Mouse (Mus musculus) heart, embryonic 14.5 days (tissue): ENCODE results near the gene Btf3. TPM values are rescaled to one million over a fixed set of nuclear protein-coding genes. Genes with fewer than 3 reads are reported as not detected.
A peak's percentile ranks its signal among the peaks of the same experiment; 100 is the strongest.

Experiments used
- ATAC-seq: fragments of 200-750 bp; cut with Nextera tagmentation; 2 replicates; pipeline ENCODE4 v1.8.0; 2017; ENCODE audit warnings: low read depth, moderate TSS enrichment; ENCODE audit not compliant: insufficient number of reproducible peaks, insufficient read depth, low FRiP score
- H3K27ac ChIP-seq, 2 experiments: fragments of 200-500 bp in 1 of 2; fragments of 300-500 bp in 1 of 2; sonication (generic) in 1 of 2; replicated peaks in 1 of 2; 2 replicates each; pipeline ENCODE4 v1.5.1; 2012 to 2014; ENCODE audit warnings: low read depth in 2 of 2, low read length in 2 of 2, control low read depth in 1 of 2, mild to moderate bottlenecking in 1 of 2, mixed read lengths in 1 of 2; ENCODE audit not compliant: control insufficient read depth in 1 of 2, insufficient read depth in 1 of 2
- H3K27me3 ChIP-seq: fragments of 300-500 bp; sonication (generic); 2 replicates; pipeline ENCODE4 v1.6.1; 2014; ENCODE audit warnings: mild to moderate bottlenecking, low read length, control low read depth; ENCODE audit not compliant: control insufficient read depth, insufficient read depth
- H3K36me3 ChIP-seq: fragments of 300-500 bp; sonication (generic); 2 replicates; pipeline ENCODE4 v1.6.1; 2014; ENCODE audit warnings: mild to moderate bottlenecking, control low read depth, low read length, mixed read lengths; ENCODE audit not compliant: control insufficient read depth, insufficient read depth
- H3K4me1 ChIP-seq, 2 experiments: fragments of 200-500 bp in 1 of 2; fragments of 300-500 bp in 1 of 2; sonication (generic) in 1 of 2; 2 replicates each; pipeline ENCODE4 v1.6.1; 2012 to 2014; ENCODE audit warnings: low read length in 2 of 2, control low read depth in 1 of 2, mixed read lengths in 1 of 2; ENCODE audit not compliant: control insufficient read depth in 2 of 2, insufficient read depth in 2 of 2
- H3K4me2 ChIP-seq: fragments of 300-500 bp; sonication (generic); 2 replicates; pipeline ENCODE4 v1.6.1; 2014; ENCODE audit warnings: mild to moderate bottlenecking, low read length
- H3K4me3 ChIP-seq, 2 experiments: fragments of 200-500 bp in 1 of 2; fragments of 300-500 bp in 1 of 2; sonication (generic) in 1 of 2; 2 replicates each; pipeline ENCODE4 v1.5.1; 2012 to 2014; ENCODE audit warnings: low read length in 2 of 2, mild to moderate bottlenecking in 2 of 2, control low read depth in 1 of 2, low read depth in 1 of 2, moderate library complexity in 1 of 2; ENCODE audit not compliant: control insufficient read depth in 1 of 2, insufficient read depth in 1 of 2
- H3K9ac ChIP-seq: fragments of 300-500 bp; sonication (generic); 2 replicates; pipeline ENCODE4 v1.6.1; 2014; ENCODE audit warnings: mild to moderate bottlenecking, low read length
- H3K9me3 ChIP-seq: fragments of 300-500 bp; sonication (generic); 2 replicates; pipeline ENCODE4 v1.6.1; 2016; ENCODE audit warnings: low read length, control low read depth; ENCODE audit not compliant: control insufficient read depth
- WGBS: fragments of 180-500 bp; shearing (Covaris S2); extraction: QIAGEN DNeasy Blood & Tissue Kit; methylation state at CpG from one replicate; pipeline ENCODE4 v1.1.7; 2014; 5-methylcytosine and 5-hydroxymethylcytosine counted together
- polyA plus RNA-seq: library from polyadenylated mRNA; unstranded; fragments of >200 nt; fragmentation: Nextera tagmentation; extraction: Ambion mirVana; gene quantifications from 2 replicates; pipeline ENCODE4 v1.2.1, GENCODE M21; 2014

Gene Btf3
- polyA plus RNA-seq, 1 experiment from 2014 or later = 431 TPM

GRCm38 (mm10) chr13:98354090-98354801 lies 37.4 kb upstream of the Btf3 start, which contains the start of gene Foxd1:
TSS of gene Foxd1 (plus strand) at chr13:98354242.
- H3K9me3 ChIP-seq = no peaks in the 10 kb centered on the region
- H3K9ac ChIP-seq = 0 out of 2 replicates have a peak within 1 kb of the TSS, but pooled peaks have one; percentile 41
- H3K4me3 ChIP-seq = peak within 1 kb of the TSS; percentile 41 to 52
- peak within 1 kb of the TSS; percentile 84 for H3K4me2 ChIP-seq
- peaks cover 92% of the 10 kb centered on the region for H3K27me3 ChIP-seq
- peak; percentile 79 for ATAC-seq
- peaks cover 2 to 14% of the 10 kb centered on the region in 2 experiments; a peak in 3 of 4 replicates for H3K4me1 ChIP-seq
- under 1% methylated on average over 70 of the region's 76 CpGs for WGBS
- H3K27ac ChIP-seq = no peak within 1 kb of the TSS
- no peaks in the 10 kb centered on the region for H3K36me3 ChIP-seq

DNA sequence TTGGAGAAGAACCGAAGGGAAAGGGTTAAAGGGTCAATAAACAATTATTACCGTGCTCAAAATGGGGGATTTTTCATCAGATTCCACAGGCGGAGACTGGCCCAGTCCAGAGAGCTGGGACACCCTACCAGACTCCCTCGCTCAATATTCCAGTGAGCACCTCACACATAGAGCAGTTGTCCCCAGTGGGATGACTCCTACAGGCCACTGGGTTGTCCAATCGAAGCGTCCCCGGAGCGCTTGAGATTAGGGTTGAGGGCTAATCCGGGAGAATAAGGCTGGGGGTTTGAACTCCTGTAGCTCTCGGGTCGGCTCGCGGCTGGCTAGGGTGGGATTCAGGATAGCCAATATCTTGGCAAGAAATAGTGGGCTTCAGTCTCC lies 36.9 kb upstream of the Btf3 start:
- ATAC-seq = no peak
- Histone ChIP-seq H3K9ac (no peak overlapping the region), H3K9me3 (no peaks in the 10 kb centered on the region), H3K36me3 (no peaks in the 10 kb centered on the region), H3K27me3 (peaks cover 86% of the 10 kb centered on the region), H3K4me2 (peak overlapping the region; percentile 84), H3K4me3 (peak overlapping the region; percentile 41 to 52), H3K4me1 (peaks cover 2 to 14% of the 10 kb centered on the region in 2 experiments; a peak in 3 of 4 replicates), H3K27ac (no peak overlapping the region)
- WGBS = 1% methylated on average over 13 of the region's 13 CpGs

DNA sequence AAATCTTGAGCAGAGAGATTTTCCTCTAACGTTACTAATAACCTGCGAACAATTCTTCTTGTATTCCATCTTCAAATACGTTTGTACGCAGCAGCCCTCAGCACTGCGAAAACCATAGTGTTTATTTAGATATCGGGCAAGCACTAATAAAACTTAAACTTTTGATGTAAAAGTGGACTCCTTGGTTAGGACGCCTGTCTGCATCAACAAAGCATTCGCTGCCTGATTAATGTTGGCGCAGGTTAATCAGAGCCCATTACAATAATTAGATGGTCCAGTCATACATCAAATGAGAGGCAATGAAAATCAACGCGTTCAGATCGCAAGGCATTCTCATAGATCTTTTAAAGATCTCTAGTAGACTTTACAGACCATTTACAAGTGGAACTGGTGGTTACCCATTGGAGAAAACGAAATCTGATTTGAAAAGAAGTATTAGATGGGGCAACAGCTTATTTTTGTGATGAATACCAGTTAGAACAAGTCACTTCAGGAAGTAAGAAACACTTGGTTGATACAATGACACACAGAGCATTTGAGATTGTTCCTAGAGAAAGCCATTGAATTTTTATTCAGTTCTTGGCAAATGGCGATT lies 35.7 kb upstream of the Btf3 start:
- Histone ChIP-seq H3K36me3 (no peaks in the 10 kb centered on the region), H3K27me3 (peaks cover 74% of the 10 kb centered on the region), H3K4me1 (peaks cover 2 to 14% of the 10 kb centered on the region in 2 experiments; a peak in 3 of 4 replicates), H3K9me3 (no peaks in the 10 kb centered on the region), H3K4me2 (no peak overlapping the region), H3K4me3 (no peak overlapping the region), H3K27ac (no peak overlapping the region), H3K9ac (no peak overlapping the region)
- ATAC-seq = no peak
- WGBS = 15% methylated on average over 14 of the region's 14 CpGs

DNA sequence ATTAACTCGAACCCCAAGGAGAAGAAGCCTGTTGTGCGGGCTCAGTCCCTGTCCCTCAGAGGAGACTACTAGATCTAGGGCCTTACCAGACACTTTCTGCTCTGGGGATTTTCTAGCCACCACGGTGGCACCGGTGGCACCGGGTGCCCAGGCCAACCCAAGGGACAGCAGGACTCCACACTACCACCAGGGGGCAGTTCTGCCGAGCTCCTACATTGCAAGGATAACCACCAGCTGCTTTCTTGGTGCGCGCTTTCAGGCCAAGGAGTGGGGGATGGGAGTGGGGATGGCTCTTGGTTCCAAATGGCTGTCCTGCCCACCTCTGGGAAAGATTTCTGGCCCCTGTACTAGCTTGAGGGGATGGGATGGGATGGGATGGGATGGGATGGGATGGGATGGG lies 34.7 kb upstream of the Btf3 start:
- WGBS = 2% methylated on average over 8 of the region's 8 CpGs
- no peak overlapping the region for H3K4me2 ChIP-seq
- H3K9me3 ChIP-seq = no peaks in the 10 kb centered on the region
- H3K36me3 ChIP-seq = no peaks in the 10 kb centered on the region
- no peak overlapping the region for H3K9ac ChIP-seq
- H3K27ac ChIP-seq = no peak overlapping the region
- ATAC-seq = no peak
- H3K27me3 ChIP-seq = peaks cover 70% of the 10 kb centered on the region
- no peak overlapping the region for H3K4me3 ChIP-seq
- H3K4me1 ChIP-seq = peaks cover 2 to 14% of the 10 kb centered on the region in 2 experiments; a peak in 3 of 4 replicates

GRCm38 (mm10) chr13:98349491-98349890 lies 32.7 kb upstream of the Btf3 start:
- ATAC-seq = no peak
- Histone ChIP-seq H3K27me3 (peaks cover 62% of the 10 kb centered on the region), H3K9me3 (no peaks in the 10 kb centered on the region), H3K4me1 (peaks cover 0 to 3% of the 10 kb centered on the region in 2 experiments; a peak in 2 of 4 replicates), H3K4me3 (no peak overlapping the region), H3K27ac (no peak overlapping the region), H3K9ac (no peak overlapping the region), H3K4me2 (no peak overlapping the region), H3K36me3 (no peaks in the 10 kb centered on the region)
- 73% methylated on average over 4 of the region's 4 CpGs for WGBS

GRCm38 (mm10) chr13:98340506-98340905 lies 23.7 kb upstream of the Btf3 start:
- Histone ChIP-seq H3K4me1 (no peaks in the 10 kb centered on the region), H3K4me2 (no peak overlapping the region), H3K9me3 (no peaks in the 10 kb centered on the region), H3K9ac (no peak overlapping the region), H3K27me3 (peaks cover 11% of the 10 kb centered on the region), H3K4me3 (no peak overlapping the region), H3K36me3 (no peaks in the 10 kb centered on the region), H3K27ac (no peak overlapping the region)
- no peak for ATAC-seq
- WGBS = 71% methylated on average over 5 of the region's 5 CpGs

- H3K4me1 ChIP-seq = no peaks in the 10 kb centered on the region
- H3K36me3 ChIP-seq = no peaks in the 10 kb centered on the region
- peaks cover 3% of the 10 kb centered on the region; the same call in 1 of the 2 replicates for H3K27me3 ChIP-seq
- H3K9me3 ChIP-seq = no peaks in the 10 kb centered on the region
- H3K4me3 ChIP-seq = no peak overlapping the region
- 91% methylated on average over 1 of the region's 1 CpGs for WGBS
- no peak overlapping the region for H3K9ac ChIP-seq
- no peak overlapping the region for H3K4me2 ChIP-seq
- H3K27ac ChIP-seq = no peak overlapping the region
- no peak for ATAC-seq
These were observed 19.4 kb upstream of the Btf3 start for GRCm38 (mm10) chr13:98336205-98336604.
